Mouse (Mus musculus) midbrain, embryonic 11.5 days (tissue): Measurements from ENCODE around the gene Lkaaear1. TPM values are rescaled to one million over a fixed set of nuclear protein-coding genes. Genes with fewer than 3 reads are reported as not detected.

Experiments used
- ATAC-seq: fragments of 200-750 bp; cut with Nextera tagmentation; 2 replicates; pipeline ENCODE4 v1.8.0; 2017; ENCODE audit warnings: moderate TSS enrichment, moderate library complexity; ENCODE audit not compliant: low FRiP score
- DNase-seq: peaks from one replicate; pipeline ENCODE4 v3.0.0; 2015; ENCODE audit warnings: low spot score; ENCODE audit errors: missing footprints
- H3K27ac ChIP-seq: fragments of 300-500 bp; sonication (generic); 2 replicates; pipeline ENCODE4 v1.5.1; 2014; ENCODE audit warnings: low read depth, low read length
- H3K27me3 ChIP-seq: fragments of 300-500 bp; sonication (generic); 2 replicates; pipeline ENCODE4 v1.6.1; 2014; ENCODE audit warnings: mild to moderate bottlenecking, low read length, moderate library complexity, mixed read lengths; ENCODE audit not compliant: control insufficient read depth, insufficient read depth
- H3K36me3 ChIP-seq: fragments of 300-500 bp; sonication (generic); 2 replicates; pipeline ENCODE4 v1.6.1; 2014; ENCODE audit warnings: mild to moderate bottlenecking, low read length, moderate library complexity, mixed read lengths; ENCODE audit not compliant: control insufficient read depth, insufficient read depth
- H3K4me1 ChIP-seq: fragments of 300-500 bp; sonication (generic); 2 replicates; pipeline ENCODE4 v1.6.1; 2014; ENCODE audit warnings: low read length; ENCODE audit not compliant: control insufficient read depth, insufficient read depth
- H3K4me2 ChIP-seq: fragments of 300-500 bp; sonication (generic); 2 replicates; pipeline ENCODE4 v1.6.1; 2014; ENCODE audit warnings: mild to moderate bottlenecking, moderate library complexity
- H3K4me3 ChIP-seq: fragments of 300-500 bp; sonication (generic); 2 replicates; pipeline ENCODE4 v1.5.1; 2014; ENCODE audit warnings: low read depth, low read length
- H3K9ac ChIP-seq: fragments of 300-500 bp; sonication (generic); 2 replicates; pipeline ENCODE4 v1.6.1; 2014; ENCODE audit warnings: low read length
- H3K9me3 ChIP-seq: fragments of 300-500 bp; sonication (generic); 2 replicates; pipeline ENCODE4 v1.6.1; 2016; ENCODE audit warnings: low read length; ENCODE audit not compliant: control insufficient read depth
- WGBS: fragments of 180-500 bp; shearing (Covaris S2); extraction: QIAGEN DNeasy Blood & Tissue Kit; methylation state at CpG from one replicate; pipeline ENCODE4 v1.1.7; 2014; 5-methylcytosine and 5-hydroxymethylcytosine counted together
- polyA plus RNA-seq: library from polyadenylated mRNA; unstranded; fragments of >200 nt; fragmentation: Nextera tagmentation; extraction: Ambion mirVana; gene quantifications from 2 replicates; pipeline ENCODE4 v1.2.1, GENCODE M21; 2014

The Lkaaear1 gene
- polyA plus RNA-seq, 1 experiment from 2014 or later: not detected

DNA sequence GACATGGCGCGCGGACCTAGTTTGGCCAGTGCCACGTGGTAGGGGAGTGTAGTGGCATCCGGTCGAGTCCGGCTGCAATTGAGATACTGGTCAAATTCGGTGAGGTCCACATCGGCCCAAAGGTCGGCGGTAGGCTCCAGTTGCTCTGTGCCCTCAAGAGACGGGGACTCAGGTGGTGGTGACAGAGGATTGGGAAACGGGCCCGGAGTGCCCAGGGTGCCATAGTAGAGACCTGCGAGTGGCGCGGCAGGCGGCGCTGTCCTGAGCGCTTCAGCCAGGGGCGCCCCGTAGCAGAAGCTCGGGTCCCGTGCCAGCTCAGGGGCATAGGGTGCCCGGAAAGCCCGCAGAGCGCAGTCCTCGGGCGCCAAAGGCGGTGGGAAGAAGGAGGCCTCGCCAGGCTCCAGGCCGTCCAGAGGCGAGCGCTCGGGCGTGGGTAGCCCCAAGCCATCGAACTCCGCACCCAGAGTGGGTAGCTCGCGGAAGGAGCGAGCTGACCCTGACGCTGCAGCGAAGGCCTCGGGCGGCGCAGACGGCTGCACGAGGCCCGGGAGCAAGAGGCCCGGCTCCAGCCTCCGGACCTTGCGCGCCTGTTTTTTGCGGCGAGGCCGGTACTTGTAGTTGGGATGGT lies 27.8 kb downstream of the Lkaaear1 start:
- Histone ChIP-seq H3K27me3 (peaks cover 57% of the 10 kb centered on the region), H3K9me3 (no peaks in the 10 kb centered on the region), H3K27ac (no peak overlapping the region), H3K36me3 (no peaks in the 10 kb centered on the region), H3K4me2 (peak overlapping the region; percentile 36), H3K9ac (no peak overlapping the region), H3K4me1 (peaks cover 5% of the 10 kb centered on the region), H3K4me3 (peak overlapping the region; percentile 26)
- ATAC-seq (no peak), DNase-seq (peak; percentile 86)
- WGBS: 3% methylated on average over 55 of the region's 56 CpGs

DNA sequence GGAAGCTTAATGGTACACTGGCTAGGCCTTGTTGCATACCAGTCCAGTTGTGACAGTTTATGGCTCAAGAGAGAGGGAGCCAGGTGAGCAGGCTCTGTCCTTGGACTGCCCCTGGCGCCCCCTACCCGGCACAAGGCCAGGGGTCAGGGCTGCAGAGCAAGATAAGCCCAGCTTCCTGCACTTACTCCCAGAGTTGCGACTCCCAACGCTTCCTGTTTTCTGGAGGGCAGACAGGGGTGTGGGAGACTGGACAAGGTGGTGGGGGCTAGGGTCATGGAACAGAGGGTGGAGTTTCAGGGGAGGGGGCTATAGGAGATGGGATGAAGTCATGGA lies 35.0 kb downstream of the Lkaaear1 start:
- H3K27me3 ChIP-seq: peaks cover 2% of the 10 kb centered on the region
- no peak overlapping the region for H3K4me2 ChIP-seq
- no peaks in the 10 kb centered on the region for H3K4me1 ChIP-seq
- H3K36me3 ChIP-seq: no peaks in the 10 kb centered on the region; the same call in 1 of the 2 replicates
- ATAC-seq: no peak
- no peaks in the 10 kb centered on the region for H3K9me3 ChIP-seq
- no peak overlapping the region for H3K9ac ChIP-seq
- no peak for DNase-seq
- no peak overlapping the region for H3K27ac ChIP-seq
- WGBS: 24% methylated on average over 4 of the region's 4 CpGs
- no peak overlapping the region for H3K4me3 ChIP-seq

DNA sequence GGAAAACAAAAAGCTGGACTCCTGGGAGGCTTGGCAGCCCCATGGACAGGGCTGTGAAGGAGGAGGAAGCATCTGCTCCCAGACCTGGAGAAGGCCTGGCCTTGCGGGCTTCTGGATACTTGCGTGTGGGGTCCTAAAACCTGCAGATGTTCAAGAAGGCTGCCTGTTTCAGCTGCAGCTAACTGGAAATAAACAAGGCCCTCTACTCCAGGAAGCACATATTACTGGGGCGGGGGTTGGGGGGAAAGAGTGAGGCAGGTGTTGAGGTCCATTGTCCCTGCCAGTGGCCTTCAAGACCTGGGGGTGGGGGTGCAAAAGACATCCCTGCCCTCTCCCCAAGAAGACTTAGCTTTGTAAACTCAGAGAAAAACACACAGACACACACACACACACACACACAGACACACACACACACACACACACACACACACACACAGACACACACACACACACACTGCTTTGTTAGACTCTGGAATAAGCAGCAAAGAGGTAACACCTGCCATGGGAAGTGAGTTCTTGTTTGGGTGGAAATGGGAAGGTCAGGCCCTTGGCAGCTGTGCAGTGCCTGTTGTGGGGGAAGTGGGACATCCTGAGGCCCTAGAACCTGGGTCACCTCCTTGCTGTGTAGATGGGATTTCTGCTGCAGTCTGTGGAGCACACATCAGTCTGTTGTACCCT lies 35.5 kb downstream of the Lkaaear1 start:
- ATAC-seq: no peak
- 83% methylated on average over 3 of the region's 3 CpGs for WGBS

GRCm38 (mm10) chr2:181659609-181660055 lies 38.6 kb downstream of the Lkaaear1 start:
- Histone ChIP-seq H3K27ac (no peak overlapping the region), H3K27me3 (no peaks in the 10 kb centered on the region), H3K9me3 (no peaks in the 10 kb centered on the region), H3K4me3 (no peak overlapping the region), H3K9ac (no peak overlapping the region), H3K36me3 (peaks cover 6% of the 10 kb centered on the region; the same call in 1 of the 2 replicates), H3K4me1 (no peaks in the 10 kb centered on the region), H3K4me2 (no peak overlapping the region)
- DNase-seq (peak; percentile 90), ATAC-seq (peak; percentile 85)
- 10% methylated on average over 9 of the region's 9 CpGs for WGBS

More for the DNA sequence above, 35.5 kb downstream of the Lkaaear1 start:
- no peak for DNase-seq
- H3K4me2 ChIP-seq: no peak overlapping the region
- H3K4me1 ChIP-seq: no peaks in the 10 kb centered on the region
- H3K4me3 ChIP-seq: no peak overlapping the region
- no peaks in the 10 kb centered on the region for H3K27me3 ChIP-seq
- H3K36me3 ChIP-seq: no peaks in the 10 kb centered on the region; the same call in 1 of the 2 replicates
- no peak overlapping the region for H3K27ac ChIP-seq
- H3K9ac ChIP-seq: no peak overlapping the region
- H3K9me3 ChIP-seq: no peaks in the 10 kb centered on the region

DNA sequence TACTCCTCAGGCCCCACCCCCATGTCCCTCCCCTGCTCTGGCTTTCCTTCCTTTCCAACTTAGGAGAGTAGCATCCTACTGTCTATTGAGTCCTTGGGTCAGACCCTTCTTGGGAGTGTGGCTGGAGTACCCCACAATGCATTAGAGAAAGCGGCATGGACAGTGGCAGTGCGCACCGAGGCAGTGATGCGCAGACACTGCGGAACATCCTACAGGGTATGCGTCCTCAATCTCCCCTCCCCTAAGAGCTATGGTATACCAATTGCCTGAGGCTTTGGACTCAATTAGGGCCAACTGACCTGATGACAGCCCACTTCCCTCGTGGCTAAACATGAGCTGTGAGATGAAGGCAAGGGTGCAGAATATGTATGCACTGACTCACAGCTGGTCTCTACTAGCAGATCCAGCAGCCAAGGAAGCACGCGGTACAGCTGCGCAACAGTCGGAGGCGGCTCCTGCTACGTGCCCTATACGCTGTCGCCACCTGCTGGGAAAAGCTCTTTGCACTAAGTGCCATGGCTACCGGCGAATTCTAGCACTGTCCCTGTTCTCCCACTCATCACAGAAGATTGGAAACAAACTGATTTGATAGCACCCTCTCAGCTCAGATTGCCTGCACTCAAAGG lies 39.2 kb downstream of the Lkaaear1 start:
- H3K4me1 ChIP-seq: no peaks in the 10 kb centered on the region
- H3K4me2 ChIP-seq: no peak overlapping the region
- H3K27ac ChIP-seq: no peak overlapping the region
- DNase-seq (peak; percentile 85), ATAC-seq (peak; percentile 55; the same call in 1 of the 2 replicates)
- H3K36me3 ChIP-seq: peaks cover 6% of the 10 kb centered on the region; the same call in 1 of the 2 replicates
- H3K9ac ChIP-seq: no peak overlapping the region
- no peaks in the 10 kb centered on the region for H3K9me3 ChIP-seq
- WGBS: 33% methylated on average over 17 of the region's 17 CpGs
- no peaks in the 10 kb centered on the region for H3K27me3 ChIP-seq
- no peak overlapping the region for H3K4me3 ChIP-seq

DNA sequence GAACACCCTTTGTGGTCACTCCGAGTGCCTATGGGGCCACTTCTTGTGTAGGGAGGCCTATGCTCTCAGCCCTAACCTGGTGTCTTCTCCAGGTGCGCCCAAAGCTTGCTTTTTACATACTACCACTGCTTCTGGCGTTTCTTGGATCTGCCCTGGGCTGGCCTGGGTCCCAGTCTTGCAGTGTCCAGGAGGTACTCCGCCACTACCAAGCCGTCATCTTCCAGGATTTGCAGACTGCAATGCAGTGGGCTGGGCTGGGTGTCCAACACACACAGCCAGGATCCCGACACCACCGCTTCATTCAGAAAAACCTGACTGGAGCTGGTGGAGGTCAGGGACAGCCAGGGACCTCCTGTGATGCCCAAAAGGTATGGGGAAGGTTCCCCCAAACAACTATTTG lies 39.7 kb downstream of the Lkaaear1 start:
- WGBS: 83% methylated on average over 7 of the region's 7 CpGs
- H3K27ac ChIP-seq: no peak overlapping the region
- ATAC-seq (no peak), DNase-seq (no peak)
- no peaks in the 10 kb centered on the region for H3K9me3 ChIP-seq
- H3K27me3 ChIP-seq: no peaks in the 10 kb centered on the region
- peaks cover 6% of the 10 kb centered on the region; the same call in 1 of the 2 replicates for H3K36me3 ChIP-seq
- no peak overlapping the region for H3K4me2 ChIP-seq
- no peak overlapping the region for H3K9ac ChIP-seq
- no peaks in the 10 kb centered on the region for H3K4me1 ChIP-seq
- no peak overlapping the region for H3K4me3 ChIP-seq

DNA sequence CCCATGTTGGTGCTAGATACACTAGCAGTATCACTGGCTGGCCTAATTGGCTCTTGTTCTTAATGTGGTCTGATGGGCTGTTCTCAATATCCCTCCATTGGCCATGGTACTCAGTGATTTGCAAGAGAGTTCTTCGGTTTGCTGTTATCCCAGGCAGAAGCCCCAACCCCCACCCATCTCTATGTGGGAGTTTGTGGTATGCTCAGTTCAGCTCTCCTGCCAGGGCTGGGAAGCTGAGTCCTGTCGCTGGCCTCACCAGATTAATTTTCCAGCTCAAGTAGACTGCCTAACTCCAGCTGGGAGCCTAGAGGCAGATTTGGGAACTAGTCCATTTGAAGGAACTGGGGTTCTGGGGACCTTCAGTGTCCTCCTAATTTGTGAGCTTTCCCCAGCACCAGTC lies 40.8 kb downstream of the Lkaaear1 start:
- Histone ChIP-seq H3K4me1 (no peaks in the 10 kb centered on the region), H3K9ac (no peak overlapping the region), H3K36me3 (peaks cover 9% of the 10 kb centered on the region; the same call in 1 of the 2 replicates), H3K9me3 (no peaks in the 10 kb centered on the region), H3K4me2 (no peak overlapping the region), H3K27me3 (no peaks in the 10 kb centered on the region), H3K27ac (no peak overlapping the region), H3K4me3 (no peak overlapping the region)
- no peak for ATAC-seq
- 78% methylated on average over 2 of the region's 2 CpGs for WGBS
- DNase-seq: no peak

DNA sequence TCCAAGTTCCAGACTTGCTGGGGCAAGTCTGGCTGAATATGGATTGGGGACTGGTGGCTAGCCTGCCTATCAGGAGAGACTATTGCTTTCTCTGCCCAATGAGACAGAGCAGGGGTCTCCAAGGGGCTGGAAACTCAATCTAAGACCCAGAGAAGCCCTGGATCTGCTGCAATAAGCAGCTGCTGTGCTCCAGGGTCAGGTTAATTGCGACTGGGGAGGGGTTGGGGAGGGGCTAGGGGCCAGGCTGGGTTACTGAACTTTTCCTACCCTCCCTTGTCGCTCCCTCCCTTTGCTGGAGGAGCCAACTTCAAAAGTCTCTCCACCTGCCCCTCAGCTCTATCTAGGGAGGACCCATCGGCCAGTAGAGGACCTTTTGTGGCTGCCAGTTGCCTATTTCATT lies 41.5 kb downstream of the Lkaaear1 start, which contains the start of gene Gm29797:
Gm29797 (plus strand) TSS at position 301 of the 400 bp plus-strand sequence.
- 81% methylated on average over 3 of the region's 3 CpGs for WGBS
- Histone ChIP-seq H3K9me3 (no peaks in the 10 kb centered on the region), H3K4me1 (no peaks in the 10 kb centered on the region), H3K27me3 (no peaks in the 10 kb centered on the region), H3K4me3 (no peak within 1 kb of the TSS), H3K9ac (no peak within 1 kb of the TSS), H3K4me2 (no peak within 1 kb of the TSS), H3K27ac (no peak within 1 kb of the TSS), H3K36me3 (peaks cover 13% of the 10 kb centered on the region; the same call in 1 of the 2 replicates)
- ATAC-seq: no peak
- DNase-seq: no peak

DNA sequence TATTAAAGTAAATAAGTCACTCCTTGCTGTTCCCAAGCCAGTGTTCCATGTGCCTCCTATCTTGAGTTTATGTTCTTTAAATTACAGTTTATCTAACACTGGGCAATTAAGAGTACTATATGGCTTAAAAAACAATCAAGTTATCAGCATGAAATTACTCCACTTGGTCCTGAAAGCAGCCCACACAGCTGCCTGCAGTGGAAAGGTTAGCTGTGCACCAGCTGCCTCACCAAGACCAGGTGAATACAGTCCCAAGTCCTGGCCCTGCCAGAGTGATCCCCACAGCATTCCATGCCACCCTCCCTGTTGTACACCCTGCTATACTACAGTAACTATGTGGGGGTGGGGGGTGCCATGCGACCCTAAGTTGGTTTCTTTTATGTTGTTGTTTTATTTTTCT lies 44.7 kb downstream of the Lkaaear1 start:
- 90% methylated on average over 1 of the region's 1 CpGs for WGBS
- H3K4me3 ChIP-seq: no peak overlapping the region
- no peak for ATAC-seq
- H3K9me3 ChIP-seq: no peaks in the 10 kb centered on the region
- H3K4me1 ChIP-seq: no peaks in the 10 kb centered on the region
- no peak for DNase-seq
- no peak overlapping the region for H3K9ac ChIP-seq
- no peaks in the 10 kb centered on the region for H3K27me3 ChIP-seq
- H3K27ac ChIP-seq: no peak overlapping the region
- no peak overlapping the region for H3K4me2 ChIP-seq
- peaks cover 26% of the 10 kb centered on the region; the same call in 1 of the 2 replicates for H3K36me3 ChIP-seq
